Mouse (Mus musculus): ENCODE results near the gene Padi4. TPM values are rescaled to one million over a fixed set of nuclear protein-coding genes. Genes with fewer than 3 reads are reported as not detected.
A peak's percentile ranks its signal among the peaks of the same experiment; 100 is the strongest.

The Padi4 gene
- total RNA-seq, 1 experiment from 2014 or later = 0.85 TPM

DNA sequence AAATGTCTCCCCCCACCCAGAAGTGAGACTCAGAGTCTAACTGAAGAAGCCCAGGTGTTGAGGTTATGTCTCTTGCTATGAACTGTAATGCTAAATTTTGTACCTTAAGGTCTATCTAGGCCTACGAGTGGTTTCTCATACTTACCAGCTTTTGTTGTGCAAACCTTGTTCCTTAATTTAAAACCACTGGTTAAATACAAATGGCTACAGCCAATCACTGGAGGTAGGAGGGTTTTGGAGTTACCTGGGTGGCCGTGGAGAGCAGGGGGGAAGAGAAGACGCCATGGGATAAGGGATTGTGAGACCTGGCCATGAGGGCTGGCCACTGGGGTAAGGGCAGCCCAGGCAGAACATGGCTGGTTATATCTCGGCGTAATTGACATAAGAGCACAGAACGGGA lies 14.2 kb upstream of the Padi4 start:
- DNase-seq = no peak

DNA sequence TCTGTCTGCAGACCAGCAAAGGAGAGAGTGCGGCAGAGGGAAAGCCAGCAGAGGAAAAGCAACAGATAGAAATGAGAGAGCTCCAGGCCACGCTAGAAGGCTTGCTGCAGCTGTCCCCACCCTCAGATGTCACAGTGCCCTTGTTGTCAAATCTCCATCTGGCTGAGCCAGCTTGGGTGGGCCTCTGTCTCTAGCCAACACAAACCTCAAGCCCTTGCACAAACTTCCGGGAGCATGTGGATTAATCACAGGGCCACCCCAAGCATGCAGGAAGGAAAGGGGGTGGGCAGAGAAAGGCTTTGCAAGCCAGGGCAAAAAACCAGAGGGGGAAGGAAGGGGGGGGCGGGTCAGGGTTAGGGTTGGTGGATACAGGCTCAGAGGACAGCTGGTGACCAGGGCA lies 13.4 kb upstream of the Padi4 start:
- DNase-seq = peak; percentile 27

- no peak for DNase-seq
These were observed 11.2 kb upstream of the Padi4 start for GRCm38 (mm10) chr4:140785217-140785616.

GRCm38 (mm10) chr4:140784292-140784945 lies 10.4 kb upstream of the Padi4 start:
- DNase-seq = no peak

DNA sequence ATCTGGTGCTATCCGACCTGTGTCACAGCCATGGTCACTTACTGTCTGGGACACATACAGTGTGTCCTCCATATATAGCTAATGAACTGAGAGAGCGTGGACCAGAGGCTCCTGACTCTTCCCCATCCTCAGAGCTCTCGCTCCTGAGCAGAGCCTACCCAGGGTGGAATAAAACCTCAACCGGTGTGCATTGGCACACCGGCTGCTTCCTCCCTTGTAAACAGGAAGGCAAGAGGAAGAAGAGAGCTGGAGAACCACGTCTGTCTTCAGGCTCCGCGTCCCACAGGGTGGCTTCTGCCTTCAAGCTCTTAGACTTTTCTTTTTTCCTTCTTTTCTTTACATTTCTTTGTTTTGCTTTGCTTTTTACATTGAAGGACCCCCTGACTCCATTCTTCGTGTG lies 8.8 kb upstream of the Padi4 start:
- no peak for DNase-seq

GRCm38 (mm10) chr4:140780507-140780906 lies 6.5 kb upstream of the Padi4 start:
- no peak for DNase-seq

- DNase-seq = peak; percentile 90
These were observed 5.9 kb upstream of the Padi4 start for GRCm38 (mm10) chr4:140779803-140780397.

- no peak for DNase-seq
These were observed 2.6 kb upstream of the Padi4 start for GRCm38 (mm10) chr4:140776623-140777022.

DNA sequence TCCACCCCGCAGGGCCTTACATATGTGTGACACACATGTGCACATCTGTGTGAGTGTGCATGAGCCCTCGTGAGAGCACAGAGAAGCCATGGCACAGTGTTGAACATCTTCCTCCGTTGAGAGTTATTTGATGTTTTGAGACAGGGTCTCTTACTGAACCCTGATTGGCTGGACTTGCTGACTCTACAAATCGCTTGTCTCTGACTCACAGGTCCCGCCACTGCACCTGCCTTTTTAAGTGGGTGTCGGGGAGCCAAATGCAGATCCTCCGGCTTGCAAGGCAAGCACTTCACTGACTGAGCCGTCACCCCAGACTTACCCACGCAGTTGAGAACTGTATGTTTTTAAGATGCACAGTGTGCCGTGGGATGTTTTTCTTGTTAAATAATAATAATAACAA lies 1.8 kb upstream of the Padi4 start:
- no peak for DNase-seq

GRCm38 (mm10) chr4:140774893-140775292 lies 857 bp upstream of the Padi4 start:
- DNase-seq = no peak

DNA sequence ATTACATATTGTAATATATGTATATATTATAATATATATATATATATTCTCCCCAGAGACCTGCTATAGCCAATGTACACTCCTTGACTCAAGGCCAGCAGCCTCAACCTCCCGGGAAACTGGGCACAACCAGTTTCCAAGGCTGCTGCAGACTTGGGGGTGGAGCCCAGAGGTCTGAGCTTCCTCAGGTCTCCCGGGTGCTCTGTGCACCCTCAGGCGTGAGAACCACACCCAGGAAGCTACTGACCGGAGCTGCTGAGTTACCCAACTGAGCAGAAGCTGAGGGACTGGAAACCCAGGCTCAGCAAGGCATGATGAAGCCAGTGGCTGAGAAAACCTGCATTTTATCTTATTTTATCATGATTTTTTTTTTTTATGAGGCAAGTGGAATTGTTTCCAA lies 2.9 kb downstream of the Padi4 start:
- DNase-seq = no peak

DNA sequence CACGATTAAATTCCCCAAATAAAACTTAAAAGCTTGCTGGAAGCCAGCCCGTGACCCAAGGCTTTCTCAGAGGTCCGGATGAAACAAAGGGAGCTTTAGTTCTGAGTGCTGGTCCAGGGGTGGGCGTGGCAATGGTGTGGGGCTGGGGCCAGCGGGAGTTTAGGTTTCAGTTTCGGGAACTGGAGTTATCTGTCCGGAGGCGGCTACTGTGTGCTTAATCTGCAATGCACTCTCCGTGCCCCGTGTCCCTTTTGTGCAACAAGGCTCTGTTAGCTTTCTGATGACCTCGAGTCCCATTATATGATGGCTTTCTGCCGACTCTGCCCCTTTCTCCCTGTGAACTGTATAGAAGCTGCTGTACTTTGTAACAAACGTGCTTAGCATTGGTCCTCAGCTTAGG lies 3.6 kb downstream of the Padi4 start:
- peak; percentile 68 for DNase-seq

DNA sequence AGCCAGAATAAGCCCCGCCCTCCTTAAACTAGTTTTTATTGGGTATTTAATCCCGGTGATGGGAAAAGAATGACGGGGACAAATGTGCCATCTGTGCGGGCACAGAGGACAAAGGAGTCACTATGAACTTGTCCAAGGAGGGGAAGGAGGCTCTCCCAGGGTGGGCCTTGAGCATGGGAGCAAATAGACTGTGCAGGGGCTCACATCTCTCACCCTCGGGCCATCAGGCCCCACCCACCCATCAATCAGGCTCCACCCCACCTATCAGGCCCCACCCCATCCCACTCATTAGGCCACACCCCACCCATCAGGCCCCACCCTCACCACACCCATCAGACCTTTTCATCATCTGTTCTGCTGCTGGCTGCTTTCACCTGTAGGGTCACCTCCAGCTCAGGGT lies 5.1 kb downstream of the Padi4 start:
- no peak for DNase-seq

GRCm38 (mm10) chr4:140765936-140766335 lies 8.1 kb downstream of the Padi4 start:
- no peak for DNase-seq

DNA sequence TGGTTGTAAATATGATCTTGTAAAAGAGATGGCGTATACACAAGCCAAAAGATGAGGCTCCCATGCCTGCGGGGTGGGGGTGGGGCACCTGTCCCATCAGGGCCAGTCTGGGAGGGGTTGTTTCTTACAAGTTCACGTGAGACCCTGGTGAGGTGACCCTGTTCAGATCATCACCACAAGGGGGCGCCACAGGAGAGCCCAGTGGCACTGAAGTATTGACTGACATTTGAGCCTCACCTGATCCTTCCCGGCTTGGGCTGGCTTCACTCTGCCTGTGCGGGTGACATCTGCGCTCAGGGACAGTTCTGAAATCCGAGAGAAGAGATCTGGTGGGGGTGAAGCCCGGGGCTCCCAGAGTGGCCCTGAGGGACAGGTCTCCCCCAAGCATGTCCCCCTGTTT lies 10.9 kb downstream of the Padi4 start:
- peak; percentile 77 for DNase-seq

DNA sequence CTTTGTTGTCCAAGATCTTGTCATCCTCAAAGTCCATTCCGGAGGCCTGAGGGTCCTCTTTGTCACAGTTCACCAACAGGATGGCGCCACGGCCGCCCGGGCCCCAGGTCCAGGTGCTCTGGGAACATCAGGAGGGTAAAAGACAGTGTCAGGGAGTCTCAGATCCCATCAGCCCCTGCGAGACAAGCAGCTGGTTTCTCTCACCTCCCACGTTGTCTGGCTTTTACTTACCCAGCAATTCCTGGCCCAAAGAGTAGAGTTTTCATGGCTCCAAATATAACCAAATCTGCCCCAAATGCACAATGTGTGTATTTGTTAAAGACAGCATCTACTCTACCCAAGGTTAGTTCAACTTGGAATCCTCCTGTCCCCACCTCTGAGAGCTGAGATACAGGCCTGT lies 12.4 kb downstream of the Padi4 start:
- no peak for DNase-seq

DNA sequence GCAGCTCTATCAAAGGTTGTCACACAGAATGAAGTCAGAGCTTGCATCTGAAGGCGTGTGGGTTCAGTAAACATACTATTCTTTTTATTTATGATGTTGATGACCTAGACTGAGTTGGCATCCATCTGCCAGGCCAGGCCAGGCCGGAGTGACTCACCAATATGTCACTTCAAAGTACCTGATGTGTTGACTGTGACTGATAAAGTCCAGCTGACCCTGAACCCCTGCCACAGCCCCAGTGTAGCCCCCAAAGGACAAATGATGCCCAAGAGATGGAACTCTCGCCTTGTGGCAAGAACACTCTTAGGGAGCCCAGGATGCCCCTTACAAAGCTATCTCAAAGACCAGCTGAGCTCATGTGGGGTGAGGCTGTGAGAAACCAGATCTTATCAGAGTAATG lies 18.2 kb downstream of the Padi4 start:
- peak; percentile 59 for DNase-seq

- DNase-seq = peak; percentile 42
These were observed 20.7 kb downstream of the Padi4 start for GRCm38 (mm10) chr4:140753366-140753765.

- DNase-seq = peak; percentile 59
These were observed 23.7 kb downstream of the Padi4 start for GRCm38 (mm10) chr4:140750328-140750727.

DNA sequence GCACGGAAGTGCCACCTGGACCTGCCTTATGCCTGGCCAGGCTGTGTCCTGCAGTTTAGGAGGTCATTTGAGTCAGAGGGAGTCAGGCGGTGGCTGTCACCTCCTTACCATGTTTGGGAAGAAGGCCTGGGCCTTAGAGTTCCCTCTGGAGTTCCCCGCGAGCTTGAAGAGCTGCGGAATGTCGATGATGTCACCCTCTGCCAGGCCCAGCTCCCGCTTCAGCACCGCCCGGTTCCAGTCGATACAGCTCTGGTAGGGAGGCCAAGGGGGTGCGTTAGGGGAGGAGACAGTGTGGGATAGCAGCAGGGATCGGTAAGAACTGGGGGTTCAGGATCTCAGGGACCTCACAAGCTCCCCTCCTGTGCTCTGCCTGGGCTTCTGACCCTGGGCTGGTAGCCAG lies 26.1 kb downstream of the Padi4 start:
- DNase-seq = no peak

DNA sequence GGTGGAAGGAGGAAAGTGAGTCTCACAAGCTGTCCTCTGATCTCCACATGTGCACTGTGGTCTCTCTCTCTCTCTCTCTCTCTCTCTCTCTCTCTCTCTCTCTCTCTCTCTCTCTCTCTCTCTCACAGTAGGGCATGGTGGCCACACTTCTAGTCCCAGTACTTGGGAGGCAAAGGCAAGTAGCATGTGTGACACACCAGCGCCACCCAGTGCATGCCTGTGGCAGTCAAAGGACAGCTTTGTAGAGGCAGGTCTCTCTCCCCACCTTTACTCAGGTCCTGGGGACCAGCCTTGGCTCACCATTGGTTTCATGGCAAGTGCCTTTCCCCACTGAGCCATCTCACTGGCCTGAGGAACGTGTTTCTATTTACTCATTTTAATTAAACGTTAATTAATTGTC lies 29.4 kb downstream of the Padi4 start:
- peak; percentile 82 for DNase-seq

GRCm38 (mm10) chr4:140743086-140743485 lies 30.9 kb downstream of the Padi4 start:
- no peak for DNase-seq

- DNase-seq = no peak
These were observed 31.5 kb downstream of the Padi4 start, which contains the start of gene Padi6 for GRCm38 (mm10) chr4:140742543-140742942. Gene Padi6, minus strand, starts transcription at chr4:140742643.

DNA sequence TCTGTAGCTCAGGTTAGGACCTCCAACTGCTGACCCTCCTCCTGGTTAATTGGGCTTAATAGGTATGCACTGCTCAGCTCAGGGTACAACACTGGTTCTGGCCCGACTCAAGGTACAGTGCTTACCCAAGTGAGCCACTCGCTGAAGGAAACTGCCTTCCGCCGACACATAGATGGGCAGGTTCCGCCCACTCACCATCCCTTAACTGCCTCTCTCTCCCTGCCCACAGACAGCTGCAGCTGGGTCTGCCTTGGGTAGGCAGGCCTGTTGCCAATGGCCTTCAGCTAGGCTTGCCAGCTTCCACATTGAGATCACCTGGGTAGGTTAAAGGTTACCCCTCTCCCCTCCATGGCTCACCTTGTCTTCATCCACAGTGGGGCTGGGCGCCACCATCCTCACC lies 32.6 kb downstream of the Padi4 start:
- no peak for DNase-seq

Measured in adrenal gland, postnatal 14 days (tissue).